Mouse (Mus musculus) central nervous system, embryonic 14 days (tissue): ENCODE results near the gene Epha7. TPM values are rescaled to one million over a fixed set of nuclear protein-coding genes. Genes with fewer than 3 reads are reported as not detected.

ENCODE experiments used
- polyA plus RNA-seq: library from polyadenylated mRNA; depleted of rRNA; stranded (reverse); fragments of >200 nt; gene quantifications from 2 replicates; pipeline ENCODE4 v1.2.3, GENCODE M21; 2012; rRNA removed

Gene Epha7
- polyA plus RNA-seq, result 24.5 and 27.8 TPM in 2 replicates

GRCm38 (mm10) chr4:28812691-28813289 is at the start of gene Epha7:
Epha7 (plus strand) TSS chr4:28813131.

